Mouse (Mus musculus) yolk sac, embryonic 10.5 days (tissue): ENCODE data around the gene Clec16a.
A peak's percentile ranks its signal among the peaks of the same experiment; 100 is the strongest.

ENCODE experiments used
- DNase-seq: peaks from one replicate; pipeline ENCODE4 v3.0.0-alpha.2; 2017; ENCODE audit warnings: low spot score

The Clec16a gene

GRCm38 (mm10) chr16:10581234-10581898 lies 36.2 kb downstream of the Clec16a start:
- DNase-seq, result no peak

GRCm38 (mm10) chr16:10585165-10585564 lies 40.0 kb downstream of the Clec16a start:
- no peak for DNase-seq

DNA sequence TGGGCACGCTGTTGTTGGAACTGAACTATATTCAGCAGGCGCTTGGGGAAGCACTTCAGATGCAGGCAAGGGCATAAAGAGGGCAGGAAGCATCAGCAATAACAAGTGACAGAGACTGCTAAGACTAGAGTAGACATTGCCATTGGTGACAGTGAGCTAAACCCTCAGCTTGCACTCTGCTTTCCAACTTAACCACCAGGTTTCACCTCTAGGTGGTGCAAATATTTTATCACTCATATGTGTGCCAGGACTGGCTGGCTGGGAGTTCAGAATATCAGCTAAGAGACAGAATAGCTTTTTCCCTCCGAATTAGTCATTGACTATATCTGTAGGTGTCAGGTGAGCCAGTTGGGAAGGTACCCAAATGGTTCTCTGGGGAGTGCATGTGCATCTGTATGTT lies 41.4 kb downstream of the Clec16a start:
- DNase-seq, result no peak

GRCm38 (mm10) chr16:10599888-10600740 lies 55.0 kb downstream of the Clec16a start:
- DNase-seq, result no peak

DNA sequence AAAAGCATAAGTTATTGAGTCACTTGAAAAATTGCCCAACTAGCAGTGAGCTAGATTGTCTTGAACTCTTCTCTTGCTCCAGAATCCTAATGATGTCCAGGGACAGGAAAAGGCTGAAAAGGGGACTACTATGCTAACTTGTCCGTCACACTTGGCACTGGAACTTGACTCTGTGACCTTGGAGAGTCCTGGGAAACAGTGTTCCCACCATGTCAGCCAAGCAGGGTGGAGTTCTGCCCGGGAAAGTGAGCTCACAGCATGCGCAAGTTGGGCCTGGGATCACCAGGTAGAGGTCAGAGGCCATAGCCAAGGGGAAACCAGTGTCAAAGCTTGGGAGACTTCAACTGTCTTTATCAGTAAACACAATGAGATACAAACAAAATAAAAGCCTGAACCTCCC lies 62.7 kb downstream of the Clec16a start:
- no peak for DNase-seq

- DNase-seq, result no peak
Measured at GRCm38 (mm10) chr16:10609921-10610320, 64.8 kb downstream of the Clec16a start.

DNA sequence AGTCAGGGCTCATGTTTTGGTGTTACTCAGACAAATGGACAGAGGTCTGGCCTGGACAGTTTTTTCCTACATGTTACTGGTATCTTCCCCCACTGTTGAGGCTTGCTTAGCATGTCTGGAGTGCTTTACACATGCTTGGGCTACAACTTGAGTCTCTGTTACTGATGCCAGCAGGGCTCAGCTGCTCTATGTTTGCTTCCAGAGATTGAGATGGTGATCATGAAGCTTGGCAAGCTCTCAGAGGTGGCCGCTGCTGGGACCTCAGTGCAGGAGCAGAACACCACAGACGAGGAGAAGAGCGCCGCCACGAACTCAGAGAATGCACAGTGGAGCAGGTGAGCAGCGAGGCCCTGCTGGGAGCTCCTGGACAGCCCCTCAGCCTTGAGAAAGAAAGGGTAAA lies 65.7 kb downstream of the Clec16a start:
- DNase-seq, result no peak

DNA sequence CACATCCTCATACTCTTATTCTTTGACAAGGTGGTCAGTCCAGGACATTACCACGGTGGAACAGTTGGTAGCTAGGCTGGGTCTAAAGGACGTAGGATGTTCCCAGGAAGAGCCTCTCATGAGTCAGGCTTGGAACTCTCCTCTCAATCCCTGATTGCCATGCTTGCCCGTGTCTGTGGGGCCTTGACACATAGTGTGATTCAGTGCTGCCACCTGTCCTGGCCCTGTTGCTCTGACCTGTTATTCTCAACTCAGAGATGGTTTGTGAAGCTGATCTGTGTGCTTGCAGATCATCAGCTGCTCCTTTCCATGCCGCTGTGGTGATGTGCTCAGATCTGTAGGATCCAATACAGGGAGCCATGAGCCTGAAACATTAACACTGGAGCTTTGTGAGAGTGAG lies 66.2 kb downstream of the Clec16a start:
- DNase-seq, result no peak

GRCm38 (mm10) chr16:10613996-10614395 lies 68.9 kb downstream of the Clec16a start:
- DNase-seq, result no peak

DNA sequence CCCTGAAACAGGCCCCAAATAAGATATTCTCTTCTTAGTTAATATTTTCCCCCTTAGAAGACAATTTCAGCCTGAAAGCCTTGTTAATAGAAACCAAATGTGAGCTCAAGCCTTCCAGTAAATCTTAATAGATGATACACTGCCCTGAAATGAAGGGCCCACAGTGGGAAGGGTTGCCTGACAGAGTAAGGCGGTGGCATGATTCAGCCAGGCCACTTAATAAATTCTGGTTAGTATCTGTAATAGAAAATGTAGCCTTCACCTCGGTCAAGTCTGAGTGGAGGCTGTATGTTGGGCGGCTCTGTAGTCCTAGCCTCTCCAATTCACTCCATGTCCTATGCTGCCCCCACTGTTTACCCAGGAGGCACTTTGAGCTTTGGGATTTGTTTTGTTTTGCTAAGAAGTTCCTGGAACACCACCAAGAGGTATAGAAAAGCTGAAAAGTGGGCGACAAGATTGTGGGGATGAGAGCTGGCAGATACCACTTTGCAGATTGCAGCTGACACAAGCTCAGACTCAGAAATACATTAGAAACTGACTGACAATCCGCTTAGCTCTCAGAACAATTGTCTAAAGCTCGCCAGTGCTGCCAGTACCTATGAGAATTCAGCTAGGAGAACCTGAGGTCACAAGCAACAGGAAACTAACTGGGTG lies 75.9 kb downstream of the Clec16a start:
- DNase-seq, result no peak

- DNase-seq, result no peak
Measured at GRCm38 (mm10) chr16:10621710-10622109, 76.6 kb downstream of the Clec16a start.

DNA sequence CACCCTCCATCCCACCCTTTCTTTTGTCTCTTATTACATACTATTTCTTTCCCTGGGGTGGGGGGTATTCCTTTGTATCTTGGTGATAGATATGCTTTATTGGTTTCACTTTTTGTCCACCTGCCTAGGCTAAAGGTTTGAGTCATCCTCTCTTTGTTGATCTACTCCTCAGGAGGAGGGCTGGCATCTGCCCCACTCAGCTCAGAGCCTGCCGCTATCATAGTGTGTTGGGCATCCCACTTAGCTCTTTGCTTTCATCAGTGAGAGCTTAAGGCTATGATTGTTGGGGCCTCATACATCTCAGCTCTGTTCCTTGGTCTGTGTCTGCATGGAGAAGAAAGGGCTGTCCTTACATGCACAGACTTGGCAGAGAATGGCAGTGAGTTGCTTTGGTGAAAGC lies 81.0 kb downstream of the Clec16a start:
- no peak for DNase-seq

DNA sequence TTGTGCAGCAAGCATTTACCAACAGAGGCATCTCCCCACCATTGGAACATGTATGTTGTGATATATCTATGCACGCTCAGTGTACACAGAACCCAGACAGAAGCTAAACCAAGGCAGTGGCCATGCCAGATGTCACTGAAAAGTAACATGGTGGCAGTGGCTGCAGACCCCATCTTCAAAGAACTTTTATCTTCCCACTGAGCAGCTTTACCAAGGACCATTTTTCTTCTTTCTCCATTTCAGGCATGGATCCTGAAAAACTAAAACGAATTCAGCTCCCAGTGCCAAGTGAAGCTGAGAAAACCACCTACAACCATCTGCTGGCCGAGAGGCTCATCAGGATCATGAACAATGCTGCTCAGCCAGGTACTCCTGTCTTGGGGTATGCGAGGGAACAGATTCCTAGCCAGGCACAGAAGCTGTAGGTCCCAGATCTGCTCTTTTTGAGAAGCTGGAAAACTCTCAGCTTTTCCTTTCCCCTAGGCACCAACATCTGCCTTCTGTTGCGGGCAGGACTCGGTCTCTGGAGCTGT lies 82.1 kb downstream of the Clec16a start:
- DNase-seq, result no peak

GRCm38 (mm10) chr16:10628030-10628555 lies 83.0 kb downstream of the Clec16a start:
- peak; percentile 29 for DNase-seq

DNA sequence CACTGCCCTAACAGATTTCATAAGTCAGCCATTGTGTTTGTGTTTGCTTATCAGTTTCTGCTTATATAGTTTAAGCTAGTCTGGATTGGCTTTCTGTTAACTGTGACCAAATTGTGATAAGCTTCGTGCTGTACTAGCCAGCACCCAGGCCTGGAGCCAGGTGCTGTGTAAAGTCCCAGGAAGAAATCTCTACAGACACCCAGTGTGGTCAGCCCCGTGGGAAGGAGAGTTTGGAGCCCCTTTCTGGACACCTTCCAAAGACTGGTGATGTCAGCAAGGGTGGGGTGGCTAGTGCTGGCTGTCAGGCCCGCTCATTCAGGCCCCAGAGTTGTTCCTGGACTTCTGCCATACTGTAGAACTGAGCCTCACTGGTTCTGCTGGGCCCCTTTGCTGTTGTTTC lies 83.8 kb downstream of the Clec16a start:
- DNase-seq, result peak; percentile 26

- DNase-seq, result no peak
Measured at GRCm38 (mm10) chr16:10629361-10629760, 84.2 kb downstream of the Clec16a start.

DNA sequence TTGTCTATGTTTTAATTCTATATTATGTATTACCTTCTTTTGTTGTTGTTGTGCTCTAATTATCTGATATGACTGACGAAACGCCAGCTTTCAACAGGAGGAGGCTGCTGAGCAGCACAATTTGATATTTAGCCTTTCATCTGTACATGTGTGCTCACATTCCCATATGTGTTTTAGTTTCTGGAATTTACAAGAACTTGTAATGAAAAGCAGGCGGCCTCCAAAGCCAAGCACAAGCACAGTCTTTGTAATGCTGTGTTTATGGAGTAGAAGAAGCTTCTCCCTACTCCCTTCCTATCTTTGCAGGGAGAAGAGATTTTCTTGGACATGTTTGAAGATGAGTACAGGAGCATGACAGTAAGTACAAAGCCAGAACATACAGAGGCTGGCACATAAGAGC lies 89.8 kb downstream of the Clec16a start:
- no peak for DNase-seq

GRCm38 (mm10) chr16:10637898-10638297 lies 92.8 kb downstream of the Clec16a start:
- no peak for DNase-seq

- peak; percentile 83 for DNase-seq
Measured at GRCm38 (mm10) chr16:10639111-10639889, 94.2 kb downstream of the Clec16a start.

- DNase-seq, result peak; percentile 85
Measured at GRCm38 (mm10) chr16:10640041-10640440, 94.9 kb downstream of the Clec16a start.

DNA sequence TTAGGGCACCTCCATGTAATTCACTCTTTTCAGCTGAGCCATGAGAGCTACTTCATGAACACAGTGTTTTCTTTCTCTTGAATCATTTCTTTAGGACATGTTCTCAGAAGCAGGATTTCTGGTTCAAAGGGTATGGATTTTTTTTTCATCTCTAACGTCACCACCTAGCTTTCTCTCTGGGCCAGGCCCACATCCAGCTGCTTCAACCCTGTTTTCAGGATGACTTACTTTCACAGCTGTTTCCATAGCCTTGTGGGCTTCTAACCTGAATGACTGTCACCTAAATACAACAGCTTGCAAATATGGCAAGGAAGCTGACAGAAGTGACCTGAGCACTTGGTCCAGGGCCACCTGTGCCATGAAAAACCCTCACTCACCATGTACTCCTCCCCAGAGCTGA lies 96.0 kb downstream of the Clec16a start:
- DNase-seq, result no peak
